Mouse (Mus musculus): ENCODE results near the gene Nwd1.
"Not testable (repeated sequence)": the region's sequence is repeated elsewhere in the genome, so short reads cannot be mapped to it uniquely, and the experiment has no call there.

The Nwd1 gene

DNA sequence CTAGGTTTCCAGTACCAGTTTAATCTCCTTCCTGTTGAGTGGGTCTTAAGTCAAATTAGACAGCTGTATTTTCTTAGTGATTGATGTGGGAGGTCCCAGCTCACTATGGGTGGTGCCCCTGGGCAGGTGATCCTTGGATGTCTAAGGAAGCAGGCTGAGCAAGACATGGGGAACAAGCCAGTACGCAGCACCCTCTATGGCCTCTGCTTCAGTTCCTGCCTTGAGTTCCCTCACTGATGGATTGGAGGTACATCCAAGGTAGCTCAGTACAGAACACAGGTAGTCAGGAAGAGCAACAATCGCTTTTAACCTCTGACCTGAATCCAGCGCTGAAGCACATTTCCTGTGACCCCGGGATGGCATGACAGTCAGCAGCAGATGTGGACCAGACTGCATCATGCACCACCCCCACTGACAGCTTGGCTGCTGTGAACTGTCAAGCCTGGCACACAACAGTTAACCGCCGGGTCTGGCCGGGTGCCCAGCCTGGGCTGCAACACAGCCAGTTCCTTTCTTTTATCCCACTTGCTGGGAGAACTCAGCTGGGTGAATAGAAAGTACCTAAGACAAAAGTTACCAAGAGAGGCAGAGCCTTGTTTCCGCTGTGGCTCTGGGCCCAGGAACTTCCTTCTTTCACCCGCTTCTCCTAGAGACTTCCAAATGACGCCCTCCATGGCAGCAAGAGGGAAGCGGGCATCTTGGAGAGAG lies at the start of gene Nwd1:
Gene Nwd1, plus strand, starts transcription at position 652 of the 708 bp plus-strand sequence.
- DNase-seq (ENCODE audit: low read depth, low spot score), result peak; percentile 17

DNA sequence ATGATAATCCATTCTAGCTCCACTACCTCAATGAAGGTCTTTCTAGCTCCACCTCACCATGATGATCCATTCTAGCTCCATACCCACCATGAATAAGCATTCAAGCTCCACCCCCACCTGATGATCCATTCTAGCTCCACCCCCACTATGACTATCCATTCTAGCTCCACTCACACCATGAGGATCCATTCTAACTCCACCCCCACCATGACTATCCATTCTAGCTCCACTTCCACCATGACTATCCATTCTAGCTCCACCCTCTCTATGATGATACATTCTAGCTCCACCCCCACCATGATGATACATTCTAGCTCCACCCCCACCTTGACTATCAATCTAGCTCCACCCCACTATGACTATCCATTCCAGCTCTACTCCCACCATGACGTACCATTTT lies 3.6 kb upstream of the Nwd1 start:
- DNase-seq (ENCODE audit: low read depth, low spot score), result peak; percentile 16

DNA sequence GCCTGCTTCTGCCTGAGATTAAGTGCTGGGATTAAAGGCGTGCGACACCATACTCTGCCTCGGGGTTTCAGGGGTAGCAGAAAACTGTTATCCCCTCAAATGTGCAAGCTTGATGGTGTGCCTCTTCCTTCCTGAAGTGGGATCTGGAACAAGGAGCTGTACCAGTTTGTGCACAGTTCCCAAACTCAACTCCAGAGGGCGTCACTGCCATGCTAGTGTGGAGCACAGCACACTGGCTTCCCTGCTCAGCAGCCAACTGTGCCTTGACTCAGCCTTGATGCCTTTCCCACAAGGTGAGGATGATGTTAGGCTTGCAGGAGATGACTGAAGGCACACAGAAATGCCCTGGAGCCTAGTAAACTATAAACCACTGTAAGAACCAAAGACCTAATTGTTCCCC lies 1.9 kb upstream of the Nwd1 start:
- peak; percentile 11 for DNase-seq (ENCODE audit: low read depth, low spot score)

DNA sequence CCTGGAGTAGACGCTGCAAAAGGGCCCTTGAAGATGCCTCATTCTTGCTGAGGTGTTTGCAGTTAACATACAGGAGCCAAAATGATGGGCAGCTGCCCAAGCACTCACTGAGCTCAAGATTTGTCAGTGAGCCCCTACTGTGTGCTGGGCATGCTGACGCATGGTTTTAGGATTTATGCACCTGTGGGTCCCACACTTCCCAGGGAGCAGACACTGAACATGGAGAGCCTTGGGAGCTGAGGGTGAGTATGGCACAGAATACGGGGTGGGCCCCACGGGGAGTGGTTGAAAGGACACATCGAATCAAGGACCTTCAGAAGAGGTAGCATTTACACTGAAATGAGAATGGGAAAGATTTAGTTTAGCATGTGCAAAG lies 245 bp downstream of the Nwd1 start:
- DNase-seq (ENCODE audit: low read depth, low spot score), result no peak

DNA sequence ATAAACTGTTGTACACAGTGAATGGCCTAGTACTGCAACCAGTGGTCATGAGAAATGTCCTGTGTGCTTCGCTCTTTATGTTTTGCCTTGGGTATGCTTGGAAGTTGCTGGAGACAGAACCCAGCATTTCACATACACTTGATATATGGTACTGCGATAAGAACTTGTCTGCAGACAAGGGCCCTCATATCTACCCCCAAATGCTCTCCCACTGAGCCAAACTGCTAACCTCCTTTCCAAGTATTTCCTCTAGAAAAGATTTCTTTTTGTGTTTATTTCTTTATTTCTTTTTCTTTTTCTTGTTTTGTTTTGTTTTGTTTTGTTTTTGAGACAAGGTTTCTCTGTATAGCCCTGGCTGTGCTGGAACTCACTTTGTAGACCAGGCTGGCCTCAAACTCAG lies 4.2 kb downstream of the Nwd1 start:
- DNase-seq (ENCODE audit: low read depth, low spot score), result no peak

DNA sequence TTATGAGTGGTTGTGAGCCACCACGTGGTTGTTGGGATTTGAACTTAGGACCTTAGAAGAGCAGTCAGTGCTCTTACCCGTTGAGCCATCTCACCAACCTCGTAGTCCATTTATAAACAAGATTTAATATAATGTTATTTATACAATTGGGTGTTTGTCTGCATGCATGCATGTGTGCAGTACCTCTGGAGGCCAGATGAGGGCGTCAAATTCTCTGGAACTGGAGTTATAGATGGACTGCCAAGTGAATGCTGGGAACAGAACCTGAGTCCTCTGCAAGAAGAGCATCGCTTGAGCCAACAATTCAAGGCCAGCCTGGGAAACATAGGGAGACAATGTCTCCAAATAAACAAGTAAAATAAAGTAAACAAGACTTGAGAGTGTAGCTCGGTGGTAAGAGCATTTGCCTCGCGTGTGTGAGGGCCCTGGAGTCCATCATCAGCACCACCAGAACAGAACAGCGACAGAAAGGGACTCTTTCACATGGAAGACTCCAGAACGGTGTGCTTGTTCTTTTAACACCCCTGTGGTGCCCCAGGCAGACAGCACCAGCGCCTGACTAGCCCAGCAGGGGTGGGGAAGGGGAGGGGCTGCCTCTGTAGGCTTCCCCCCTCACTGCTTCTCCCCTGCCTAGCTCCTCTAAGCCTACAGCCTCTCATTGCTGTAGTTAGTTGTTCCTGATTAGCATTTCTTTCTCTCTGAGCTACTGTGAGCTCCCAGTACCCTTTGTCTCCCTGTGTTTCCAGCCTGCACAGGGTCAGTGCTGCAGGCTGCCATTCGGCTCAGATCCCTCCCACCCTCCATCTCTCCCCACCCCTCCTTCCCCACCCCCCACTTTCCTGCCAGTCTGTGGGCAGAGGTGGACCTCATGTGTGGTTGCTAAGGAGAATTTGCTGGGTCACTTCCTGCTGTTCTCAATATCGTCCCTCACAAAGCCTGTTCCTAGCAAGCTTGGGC lies 8.3 kb downstream of the Nwd1 start:
- peak; percentile 10 for DNase-seq (ENCODE audit: low read depth, low spot score)

DNA sequence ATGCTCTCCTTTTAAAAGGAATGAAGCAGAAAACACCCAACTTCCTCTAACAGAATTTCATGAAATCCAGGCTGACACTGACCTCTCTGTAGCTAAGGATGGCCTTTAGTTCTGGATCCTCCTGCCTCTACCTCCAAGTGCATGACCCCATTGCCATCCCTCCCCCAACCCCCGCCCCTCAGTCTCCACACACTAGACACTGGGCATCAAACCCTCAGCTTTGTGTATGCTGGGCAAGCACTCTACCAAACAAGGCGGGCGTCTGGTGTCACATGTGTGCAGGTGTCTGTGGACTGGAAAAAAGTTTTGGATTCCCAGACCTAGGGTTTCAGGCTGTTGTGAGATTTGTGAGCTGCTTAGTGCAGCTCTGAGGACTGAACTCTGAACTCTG lies 9.0 kb downstream of the Nwd1 start:
- DNase-seq (ENCODE audit: low read depth, low spot score), result no peak

DNA sequence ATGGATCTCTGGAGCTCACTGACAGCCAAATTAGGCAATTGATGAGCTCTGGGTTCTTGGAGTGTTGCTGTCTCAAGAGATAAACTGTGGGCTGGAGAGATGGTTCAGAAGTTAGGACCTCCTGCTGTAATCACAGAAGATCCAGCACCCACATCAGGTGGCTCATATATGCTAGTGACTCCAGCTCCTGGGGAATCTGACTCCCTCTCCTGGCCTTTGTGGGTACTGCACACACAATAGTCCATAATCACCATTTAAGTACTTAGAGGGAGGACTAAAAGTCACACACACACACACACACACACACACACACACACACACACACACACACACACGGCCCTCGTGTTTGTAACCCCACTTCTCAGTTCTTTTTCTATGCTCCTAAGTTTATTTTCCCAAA lies 13.5 kb downstream of the Nwd1 start:
- DNase-seq (ENCODE audit: low read depth, low spot score), result peak; percentile 32

DNA sequence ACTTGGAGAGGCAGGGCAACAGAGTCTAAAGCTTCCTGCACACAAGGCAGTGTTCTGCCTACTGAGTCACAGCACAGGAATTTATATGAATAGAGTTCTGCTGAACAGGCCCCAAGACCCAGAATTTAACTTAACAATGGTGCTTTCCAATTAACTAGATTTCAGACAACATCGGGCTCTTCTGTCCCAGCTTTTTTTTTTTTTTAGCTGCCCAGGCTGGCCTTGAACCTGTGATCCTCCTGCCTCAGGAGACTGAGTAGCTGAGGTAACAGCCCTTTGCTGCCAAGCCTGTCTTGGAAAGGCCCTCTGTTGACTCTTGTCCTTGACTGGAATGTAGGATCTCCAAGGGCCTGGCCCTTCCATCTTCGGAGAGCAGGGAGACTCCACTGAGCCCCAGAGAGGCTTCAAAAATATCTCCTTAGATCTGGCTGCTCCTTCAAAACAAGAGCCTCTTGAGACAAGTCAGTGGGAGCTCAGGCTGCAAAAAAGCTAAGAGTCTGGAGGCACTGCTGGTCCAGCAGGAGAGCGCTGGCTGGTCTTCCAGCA lies 17.7 kb downstream of the Nwd1 start:
- DNase-seq (ENCODE audit: low read depth, low spot score), result no peak

DNA sequence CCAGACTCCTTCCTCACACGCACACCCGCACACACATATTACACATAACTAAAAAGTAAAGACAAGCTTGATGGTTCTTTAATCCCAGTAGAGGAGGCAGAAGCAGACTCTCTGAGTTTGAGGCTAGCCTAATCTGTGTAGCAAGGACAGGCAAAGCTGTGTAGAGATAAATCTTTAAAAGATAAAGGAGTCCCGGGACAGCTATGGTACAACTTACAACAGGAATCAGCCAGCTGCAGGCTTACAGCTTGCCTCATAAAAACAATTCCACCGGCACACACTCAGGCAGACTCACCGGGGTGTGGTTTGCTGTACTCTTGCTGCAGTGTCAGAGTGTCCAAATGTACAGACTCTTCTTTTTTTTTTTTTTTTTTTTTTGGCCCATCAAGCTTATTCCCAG lies 18.2 kb downstream of the Nwd1 start:
- no peak for DNase-seq (ENCODE audit: low read depth, low spot score)

DNA sequence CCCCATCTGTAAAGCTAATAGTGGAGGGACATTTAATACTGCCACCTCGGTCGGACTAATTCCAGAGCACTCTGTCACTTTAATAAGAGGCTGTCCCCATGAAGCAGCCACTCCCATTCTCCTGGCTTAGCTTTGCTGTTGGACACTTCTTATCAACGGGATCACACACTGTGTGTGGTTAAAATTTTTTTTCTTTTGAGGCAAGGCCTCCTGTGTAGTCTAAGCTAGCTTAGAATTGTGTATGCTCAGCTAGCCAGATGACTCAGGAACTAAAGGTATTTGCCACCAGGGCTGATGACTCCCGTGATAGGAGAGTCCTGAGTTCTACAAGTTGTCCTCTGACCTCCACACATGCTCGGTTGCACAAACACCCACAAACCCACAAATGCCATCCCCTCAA lies 18.9 kb downstream of the Nwd1 start:
- no peak for DNase-seq (ENCODE audit: low read depth, low spot score)

DNA sequence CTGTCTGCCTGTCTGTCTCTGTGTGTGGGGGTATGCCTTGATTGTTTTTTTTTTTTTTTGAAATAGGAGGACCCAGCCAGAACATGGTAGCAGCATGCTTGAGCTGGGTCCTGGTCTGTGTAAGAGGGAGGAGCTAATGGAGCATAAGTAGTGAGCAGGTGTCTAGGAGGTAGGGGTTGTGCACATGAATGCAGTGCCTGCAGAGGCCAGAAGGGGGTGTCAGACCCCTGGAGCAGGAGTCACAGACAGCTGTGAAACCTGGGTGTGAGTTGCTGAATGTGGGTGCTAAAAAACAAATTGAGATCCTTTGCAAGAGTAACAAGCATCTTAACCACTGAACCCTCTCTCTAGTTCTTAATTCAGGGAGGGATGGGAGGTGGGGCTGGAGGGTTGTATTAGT lies 22.4 kb downstream of the Nwd1 start:
- peak; percentile 6 for DNase-seq (ENCODE audit: low read depth, low spot score)

DNA sequence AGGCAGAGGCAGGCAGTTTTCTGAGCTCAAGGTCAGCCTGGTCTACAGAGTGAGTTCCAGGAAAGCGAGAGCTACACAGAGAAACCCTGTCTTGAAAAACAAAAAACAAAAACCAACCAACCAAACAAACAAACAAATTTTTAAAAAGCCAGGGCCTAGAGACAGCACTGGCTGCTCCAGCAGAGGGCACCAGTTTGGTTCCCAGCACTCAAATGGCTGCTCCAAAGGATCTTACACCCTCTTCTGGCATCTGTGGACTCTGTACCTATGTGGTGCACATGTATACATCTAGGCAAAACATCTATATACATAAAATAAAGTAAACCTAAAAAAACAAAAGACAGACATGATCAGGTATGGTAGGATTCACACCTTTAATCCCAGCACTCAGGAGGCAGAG lies 26.3 kb downstream of the Nwd1 start:
- no peak for DNase-seq (ENCODE audit: low read depth, low spot score)

DNA sequence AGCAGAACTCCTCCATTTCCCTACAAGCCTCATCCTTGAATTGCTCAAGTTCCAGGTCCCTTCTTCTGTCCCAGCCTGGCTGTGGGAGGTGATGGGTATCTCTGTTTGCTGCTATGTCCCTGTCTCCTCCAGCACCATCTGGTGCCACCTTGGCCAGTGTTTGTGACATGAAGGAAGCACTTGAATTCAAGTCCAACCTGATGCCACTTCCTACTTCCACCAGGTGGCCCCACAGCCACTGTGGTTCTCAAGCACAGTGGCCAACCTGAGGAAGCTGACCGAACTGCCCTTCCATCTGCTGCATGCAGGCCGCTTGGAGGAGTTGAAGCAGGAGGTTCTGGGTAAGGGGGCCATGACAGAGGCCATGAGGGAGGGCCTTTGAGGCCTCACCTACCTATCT lies 27.7 kb downstream of the Nwd1 start:
- DNase-seq (ENCODE audit: low read depth, low spot score), result no peak

DNA sequence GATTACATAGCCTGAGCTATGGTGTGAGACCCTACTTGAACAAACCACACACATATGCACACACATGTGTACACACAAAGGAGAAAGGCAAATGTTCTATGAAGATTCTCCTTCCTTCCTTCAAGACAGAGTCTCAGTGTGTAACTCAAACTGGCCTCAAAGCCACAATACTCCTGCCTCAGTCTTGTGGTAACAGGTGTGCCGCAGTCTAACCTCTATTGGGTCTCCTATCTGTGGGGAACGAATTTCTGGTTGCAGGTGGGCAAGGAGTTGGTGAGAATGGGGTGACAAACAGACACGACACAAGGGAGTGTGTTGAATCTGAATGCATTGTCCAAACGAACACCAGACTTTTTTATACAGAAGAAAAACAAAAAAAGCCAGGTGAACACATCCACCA lies 29.9 kb downstream of the Nwd1 start:
- no peak for DNase-seq (ENCODE audit: low read depth, low spot score)

DNA sequence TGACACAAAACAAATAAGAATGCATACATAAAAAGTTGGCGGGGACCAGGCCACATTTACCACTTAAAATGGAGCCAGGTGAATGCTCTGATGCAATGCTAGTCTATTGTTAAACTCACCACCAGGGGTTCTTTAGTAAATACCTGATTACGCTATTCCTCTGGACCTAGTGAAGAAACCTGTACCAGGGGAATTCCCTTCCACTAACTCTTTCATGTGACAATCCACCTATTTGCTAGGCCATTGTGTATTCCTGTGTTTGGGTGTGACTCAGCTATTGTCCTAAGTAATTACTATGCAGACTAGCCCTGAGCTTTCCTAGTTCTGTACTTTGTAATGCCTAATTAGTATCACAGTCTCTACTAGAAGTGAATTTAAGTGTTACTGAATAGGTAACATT lies 30.3 kb downstream of the Nwd1 start:
- DNase-seq (ENCODE audit: low read depth, low spot score), result not testable (repeated sequence)

DNA sequence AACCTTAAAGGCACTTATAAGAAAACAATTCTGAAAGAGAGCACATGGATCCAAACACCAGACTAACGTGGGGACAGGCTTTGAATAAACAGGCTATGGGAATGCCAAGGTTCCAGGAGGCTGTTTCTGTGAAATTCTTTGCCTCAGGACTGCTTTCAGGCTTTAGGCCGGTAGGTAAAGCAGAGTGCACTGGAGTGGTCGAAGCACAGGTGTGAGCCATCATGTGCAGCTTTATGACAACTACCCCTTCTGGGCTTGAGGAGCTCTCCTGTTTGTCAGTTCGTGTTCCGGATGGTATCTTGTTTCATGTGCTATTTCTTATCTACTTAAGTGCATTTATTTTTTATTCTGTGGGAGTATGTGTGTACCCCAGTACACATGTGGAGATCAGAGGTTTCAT lies 30.8 kb downstream of the Nwd1 start:
- DNase-seq (ENCODE audit: low read depth, low spot score), result no peak

DNA sequence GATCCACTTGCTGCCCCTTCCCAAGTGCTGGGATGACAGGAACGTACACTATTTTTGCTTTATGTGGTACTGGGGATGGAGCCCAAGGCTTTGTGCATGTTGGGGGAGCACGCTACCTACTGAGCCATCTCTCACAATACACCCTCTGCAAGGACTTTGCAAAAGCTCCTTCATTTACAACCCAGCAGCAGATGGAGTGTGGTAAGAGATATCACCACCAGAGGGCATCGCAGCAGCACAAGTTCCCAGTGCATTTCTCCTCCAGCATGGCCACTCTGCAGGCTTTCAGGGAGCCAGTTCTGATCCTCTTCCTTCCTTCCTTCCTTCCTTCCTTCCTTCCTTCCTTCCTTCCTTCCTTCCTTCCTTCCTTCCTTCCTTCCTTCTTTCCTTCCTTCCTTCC lies 33.6 kb downstream of the Nwd1 start:
- DNase-seq (ENCODE audit: low read depth, low spot score), result peak; percentile 78

DNA sequence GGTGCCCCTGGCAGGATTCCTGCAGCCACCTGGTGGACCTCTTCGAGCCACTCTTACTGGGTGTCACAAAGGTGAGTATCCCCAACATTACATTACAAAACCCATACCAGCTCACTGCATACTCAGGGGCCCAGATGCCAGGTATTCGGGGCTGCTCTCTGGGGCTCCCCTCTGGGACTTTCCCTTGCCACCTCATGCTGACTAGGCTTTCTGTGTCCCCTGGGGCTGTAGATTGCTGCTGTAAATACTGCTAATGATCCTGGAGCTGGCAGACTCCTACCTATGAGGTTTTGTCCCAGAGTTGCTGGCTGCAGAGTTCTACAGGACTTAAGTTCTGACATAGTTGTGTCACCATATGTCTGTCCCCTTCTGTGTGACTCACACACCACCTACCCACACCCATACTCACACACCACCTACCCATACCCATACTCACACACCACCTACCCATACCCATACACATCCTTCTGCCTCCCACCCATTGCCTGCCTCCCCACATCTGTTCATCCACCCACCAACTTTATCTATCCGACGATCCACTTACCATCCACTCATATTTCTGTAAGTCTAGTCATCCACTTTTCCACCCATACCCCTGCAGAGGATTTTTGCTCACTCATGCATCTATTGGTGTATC lies 35.7 kb downstream of the Nwd1 start:
- DNase-seq (ENCODE audit: low read depth, low spot score), result no peak

DNA sequence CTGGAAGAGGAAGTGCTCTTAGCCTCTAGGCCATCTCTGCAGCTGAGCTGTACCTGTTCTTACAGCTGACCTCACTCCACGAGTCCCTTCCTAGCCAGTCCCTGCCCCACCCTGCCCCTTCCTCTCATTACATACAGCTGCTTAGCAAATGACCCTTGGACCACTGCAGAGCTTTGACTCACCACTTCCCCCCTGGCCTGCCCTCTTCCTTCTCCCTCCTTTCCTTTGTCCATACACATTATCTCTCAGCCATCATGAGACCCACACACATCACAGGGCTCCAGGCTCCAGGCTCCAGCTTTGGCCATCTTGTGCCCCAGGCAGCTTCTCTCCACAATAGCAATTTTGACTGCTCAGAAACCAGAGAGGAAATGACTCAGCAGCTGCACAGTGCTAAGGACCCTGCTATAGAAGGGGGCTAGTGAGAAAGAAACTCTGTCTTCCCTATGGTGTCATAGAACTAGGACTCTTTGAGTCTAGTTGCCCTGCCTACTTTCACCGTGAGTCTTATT lies 36.6 kb downstream of the Nwd1 start:
- no peak for DNase-seq (ENCODE audit: low read depth, low spot score)

DNA sequence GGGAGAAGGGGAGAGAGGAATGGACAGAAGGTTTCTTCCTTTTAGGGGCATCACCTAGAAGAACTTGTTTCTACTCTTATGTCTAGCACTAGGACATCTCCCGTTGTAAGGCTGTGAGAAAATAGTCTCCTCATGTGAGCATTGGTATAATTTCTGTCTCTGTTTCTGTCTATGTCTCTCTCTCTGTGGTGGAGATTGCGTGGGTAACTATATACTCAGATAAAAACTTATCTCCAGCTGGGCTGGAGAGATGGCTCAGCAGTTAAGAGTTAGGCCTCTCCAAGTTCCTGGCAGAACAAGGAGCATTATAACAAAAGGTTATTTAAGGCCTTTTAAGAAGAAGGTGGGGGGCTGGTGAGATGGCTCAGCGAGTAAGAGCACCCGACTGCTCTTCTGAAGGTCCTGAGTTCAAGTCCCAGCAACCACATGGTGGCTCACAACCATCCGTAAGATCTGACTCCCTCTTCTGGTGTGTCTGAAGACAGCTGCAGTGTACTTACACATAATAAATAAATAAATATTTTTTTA lies 37.1 kb downstream of the Nwd1 start:
- not testable (repeated sequence) for DNase-seq (ENCODE audit: low read depth, low spot score)
